Mouse (Mus musculus) intestine, postnatal 0 days (tissue): ENCODE results near the gene Pik3r5. TPM values are rescaled to one million over a fixed set of nuclear protein-coding genes. Genes with fewer than 3 reads are reported as not detected.

Experiments
- ATAC-seq: fragments of 200-750 bp; cut with Nextera tagmentation; 2 replicates; pipeline ENCODE4 v1.8.0; 2017; ENCODE audit warnings: mild to moderate bottlenecking, moderate TSS enrichment, moderate library complexity
- H3K27ac ChIP-seq: fragments of 300-500 bp; sonication (generic); 2 replicates; pipeline ENCODE4 v1.5.1; 2014; ENCODE audit warnings: mild to moderate bottlenecking, low read depth, low read length, moderate library complexity
- H3K27me3 ChIP-seq: fragments of 300-500 bp; sonication (generic); replicated peaks from 2 replicates; pipeline ENCODE4 v1.6.1; 2014; ENCODE audit warnings: low read length, mixed read lengths; ENCODE audit not compliant: control insufficient read depth, insufficient read depth
- H3K36me3 ChIP-seq: fragments of 300-500 bp; sonication (generic); 2 replicates; pipeline ENCODE4 v1.6.1; 2014; ENCODE audit warnings: mild to moderate bottlenecking, moderate library complexity; ENCODE audit not compliant: control insufficient read depth, insufficient read depth
- H3K4me1 ChIP-seq: fragments of 300-500 bp; sonication (generic); replicated peaks from 2 replicates; pipeline ENCODE4 v1.6.1; 2014; ENCODE audit warnings: antibody characterized with exemption, low read length, mixed read lengths; ENCODE audit not compliant: control insufficient read depth, insufficient read depth
- H3K4me2 ChIP-seq: fragments of 300-500 bp; sonication (generic); replicated peaks from 2 replicates; pipeline ENCODE4 v1.6.1; 2014; ENCODE audit warnings: low read depth, mild to moderate bottlenecking, moderate library complexity
- H3K4me3 ChIP-seq: fragments of 300-500 bp; sonication (generic); 2 replicates; pipeline ENCODE4 v1.5.1; 2014; ENCODE audit warnings: low read depth, low read length
- H3K9ac ChIP-seq: fragments of 300-500 bp; sonication (generic); 2 replicates; pipeline ENCODE4 v1.6.1; 2014; ENCODE audit warnings: mild to moderate bottlenecking, low read depth, low read length
- H3K9me3 ChIP-seq: fragments of 300-500 bp; sonication (generic); 2 replicates; pipeline ENCODE4 v1.6.1; 2016; ENCODE audit warnings: mixed run types; ENCODE audit not compliant: control insufficient read depth
- CTCF ChIP-seq: sonication (generic); IDR thresholded peaks from 2 replicates; pipeline ENCODE4 v1.5.1; 2016; ENCODE audit warnings: low read depth, mild to moderate bottlenecking, control low read depth, antibody characterized with exemption, moderate library complexity
- WGBS: fragments of 180-500 bp; shearing (Covaris S2); extraction: QIAGEN DNeasy Blood & Tissue Kit; methylation state at CpG from one replicate; pipeline ENCODE4 v1.1.7; 2014; 5-methylcytosine and 5-hydroxymethylcytosine counted together
- polyA plus RNA-seq: library from polyadenylated mRNA; unstranded; fragments of >200 nt; fragmentation: Nextera tagmentation; extraction: Ambion mirVana; gene quantifications from 2 replicates; pipeline ENCODE4 v1.2.1, GENCODE M21; 2015

Pik3r5 gene
- polyA plus RNA-seq, 1 experiment from 2014 or later: 0.35 TPM

DNA sequence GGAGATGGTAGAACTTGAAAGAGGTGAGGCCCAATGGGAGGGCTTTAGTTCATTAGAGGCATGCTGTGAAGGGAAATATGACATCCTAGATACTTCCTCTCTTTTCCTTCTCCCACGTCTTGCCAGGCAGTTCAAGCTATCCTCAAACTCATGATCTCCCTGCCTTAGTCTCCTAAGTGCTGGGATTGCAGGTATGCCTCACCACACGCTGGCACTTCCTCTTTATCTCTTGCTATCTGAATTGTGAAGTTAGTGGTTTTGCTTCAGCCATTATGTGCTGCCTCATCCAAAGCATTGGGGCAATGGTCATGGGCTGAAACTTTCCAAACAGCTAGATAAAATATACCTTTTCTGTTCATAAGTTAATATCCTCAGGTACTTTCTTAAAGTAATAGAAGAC is 77.3 kb downstream of the Pik3r5 start:
- no peak for ATAC-seq
- no peak overlapping the region for H3K4me3 ChIP-seq
- no peak for TF ChIP-seq CTCF

DNA sequence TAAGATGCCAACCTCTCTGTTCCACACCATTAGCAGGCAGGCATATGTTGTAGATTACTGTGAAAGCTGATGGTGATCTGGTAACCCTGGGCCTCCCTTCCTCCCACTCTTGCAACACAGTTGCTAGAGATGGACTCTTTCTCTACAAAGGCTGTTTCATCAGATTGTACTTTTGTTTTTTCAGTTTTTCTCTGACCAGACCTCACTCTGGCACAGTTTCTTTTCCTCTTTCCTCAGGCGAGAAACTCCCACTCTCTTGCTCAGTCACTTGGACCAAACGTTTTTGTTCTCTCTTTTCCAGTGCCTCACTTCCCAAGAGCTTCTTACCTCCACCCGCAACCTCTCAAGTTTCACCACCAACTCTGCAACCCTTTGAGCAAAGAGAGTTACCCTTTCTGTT is 82.0 kb downstream of the Pik3r5 start:
- ATAC-seq: no peak
- H3K4me1 ChIP-seq: no peaks in the 10 kb centered on the region
- H3K36me3 ChIP-seq: no peaks in the 10 kb centered on the region
- no peak overlapping the region for H3K27ac ChIP-seq
- H3K4me2 ChIP-seq: no peak overlapping the region
- H3K9me3 ChIP-seq: no peaks in the 10 kb centered on the region
- no peaks in the 10 kb centered on the region for H3K27me3 ChIP-seq
- no peak overlapping the region for H3K9ac ChIP-seq
- WGBS: 48% methylated on average over 3 of the region's 3 CpGs
- no peak overlapping the region for H3K4me3 ChIP-seq
- no peak for TF ChIP-seq CTCF

More for the DNA sequence above, 77.3 kb downstream of the Pik3r5 start:
- no peaks in the 10 kb centered on the region for H3K36me3 ChIP-seq
- H3K27ac ChIP-seq: no peak overlapping the region
- no peaks in the 10 kb centered on the region for H3K9me3 ChIP-seq
- H3K27me3 ChIP-seq: no peaks in the 10 kb centered on the region
- WGBS: 56% methylated on average over 2 of the region's 2 CpGs
- no peak overlapping the region for H3K9ac ChIP-seq
- no peaks in the 10 kb centered on the region for H3K4me1 ChIP-seq
- H3K4me2 ChIP-seq: no peak overlapping the region

DNA sequence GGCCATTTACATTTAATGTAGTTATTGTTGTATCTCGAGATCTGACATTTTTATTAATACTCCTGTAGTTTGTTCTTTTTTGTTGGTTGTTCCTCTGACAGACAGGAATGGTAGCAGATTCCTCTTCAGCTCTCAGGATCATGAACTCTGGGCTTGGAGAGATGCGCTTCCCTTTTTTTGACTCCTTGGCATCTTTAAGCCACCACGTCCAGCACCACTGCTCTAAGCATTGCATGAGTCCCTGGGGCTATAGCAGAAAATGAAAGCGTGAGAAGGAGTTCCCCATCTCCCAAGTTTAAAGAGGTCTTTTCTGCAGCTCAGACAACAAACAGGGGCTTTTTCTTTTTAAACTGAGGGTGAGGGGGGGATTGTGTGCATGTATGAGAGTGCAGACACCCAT is 87.4 kb downstream of the Pik3r5 start:
- H3K9ac ChIP-seq: no peak overlapping the region
- no peak overlapping the region for H3K4me2 ChIP-seq
- H3K27ac ChIP-seq: no peak overlapping the region
- H3K4me1 ChIP-seq: no peaks in the 10 kb centered on the region
- no peaks in the 10 kb centered on the region for H3K36me3 ChIP-seq
- H3K27me3 ChIP-seq: no peaks in the 10 kb centered on the region
- WGBS: 96% methylated on average over 4 of the region's 4 CpGs
- no peaks in the 10 kb centered on the region for H3K9me3 ChIP-seq
- no peak for ATAC-seq
- no peak overlapping the region for H3K4me3 ChIP-seq
- no peak for TF ChIP-seq CTCF

DNA sequence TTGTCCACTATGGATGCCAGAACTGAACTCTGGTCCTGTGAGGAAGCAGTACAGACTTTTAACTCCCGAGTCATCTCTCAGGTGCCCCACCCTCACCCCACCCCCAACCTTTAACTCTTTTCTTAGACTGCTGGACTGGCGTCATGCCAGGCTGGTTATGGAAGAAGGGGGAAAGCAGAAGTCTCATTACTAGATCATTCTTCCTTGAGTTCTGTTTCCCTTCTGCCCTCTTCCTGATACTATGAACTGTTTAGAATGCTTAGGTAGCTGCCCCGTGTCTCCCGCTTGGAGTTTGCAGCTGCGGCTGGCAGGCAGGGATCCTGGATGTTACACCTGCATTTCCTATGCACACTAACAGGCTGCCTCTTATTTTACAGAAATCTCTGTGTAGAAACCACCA is 87.9 kb downstream of the Pik3r5 start:
- no peaks in the 10 kb centered on the region for H3K27me3 ChIP-seq
- H3K4me3 ChIP-seq: no peak overlapping the region
- no peak overlapping the region for H3K4me2 ChIP-seq
- no peaks in the 10 kb centered on the region for H3K9me3 ChIP-seq
- H3K36me3 ChIP-seq: no peaks in the 10 kb centered on the region
- WGBS: 74% methylated on average over 5 of the region's 5 CpGs
- no peak for TF ChIP-seq CTCF
- H3K9ac ChIP-seq: no peak overlapping the region
- no peak for ATAC-seq
- no peak overlapping the region for H3K27ac ChIP-seq
- H3K4me1 ChIP-seq: no peaks in the 10 kb centered on the region

DNA sequence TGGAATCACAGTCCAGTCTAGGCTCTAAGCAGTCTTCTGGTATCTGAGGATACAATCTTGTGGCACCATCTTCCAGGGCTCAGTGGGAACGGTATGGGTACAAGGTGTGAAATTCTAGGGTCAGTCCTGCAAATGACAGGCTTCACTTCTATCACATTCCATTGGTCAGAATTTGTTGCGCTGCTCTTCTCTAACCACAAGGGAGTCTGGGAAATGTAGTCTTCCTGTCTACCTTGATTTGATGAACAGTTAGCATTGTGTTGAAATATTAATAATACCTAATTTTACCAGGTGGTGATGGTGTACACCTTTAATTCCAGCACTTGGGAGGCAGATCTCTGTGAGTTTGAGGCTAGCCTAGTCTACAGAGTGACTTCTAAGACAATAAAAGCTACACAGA is 88.5 kb downstream of the Pik3r5 start:
- Histone ChIP-seq H3K9me3 (no peaks in the 10 kb centered on the region), H3K36me3 (no peaks in the 10 kb centered on the region), H3K27me3 (no peaks in the 10 kb centered on the region), H3K27ac (no peak overlapping the region), H3K4me2 (no peak overlapping the region), H3K4me1 (no peaks in the 10 kb centered on the region), H3K4me3 (no peak overlapping the region), H3K9ac (no peak overlapping the region)
- WGBS: 86% methylated on average over 2 of the region's 2 CpGs
- TF ChIP-seq CTCF: no peak
- no peak for ATAC-seq

DNA sequence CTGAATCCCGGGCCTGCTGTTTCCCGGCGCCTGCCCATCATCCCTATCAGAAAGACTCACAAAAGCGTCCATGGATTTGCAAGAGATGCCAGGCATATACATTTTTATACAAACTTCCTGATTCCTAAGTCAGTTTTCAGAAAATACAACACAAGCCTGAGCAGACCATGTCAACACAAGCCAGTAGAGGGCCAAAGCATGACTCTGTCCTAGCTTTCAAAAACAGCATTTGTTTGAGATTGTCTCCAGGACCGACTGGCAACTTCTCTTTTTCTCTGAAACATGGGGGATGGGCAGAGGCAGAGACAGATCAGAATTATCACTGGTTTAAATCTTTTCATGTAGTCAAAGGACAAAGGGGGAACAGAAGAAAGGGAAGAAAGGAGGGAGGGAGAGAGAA is 89.4 kb downstream of the Pik3r5 start:
- Histone ChIP-seq H3K27me3 (no peaks in the 10 kb centered on the region), H3K4me1 (no peaks in the 10 kb centered on the region), H3K27ac (no peak overlapping the region), H3K4me2 (no peak overlapping the region), H3K9ac (no peak overlapping the region), H3K4me3 (no peak overlapping the region), H3K36me3 (no peaks in the 10 kb centered on the region), H3K9me3 (no peaks in the 10 kb centered on the region)
- 79% methylated on average over 5 of the region's 5 CpGs for WGBS
- TF ChIP-seq CTCF: no peak; the same call in 1 of the 2 replicates
- ATAC-seq: no peak

DNA sequence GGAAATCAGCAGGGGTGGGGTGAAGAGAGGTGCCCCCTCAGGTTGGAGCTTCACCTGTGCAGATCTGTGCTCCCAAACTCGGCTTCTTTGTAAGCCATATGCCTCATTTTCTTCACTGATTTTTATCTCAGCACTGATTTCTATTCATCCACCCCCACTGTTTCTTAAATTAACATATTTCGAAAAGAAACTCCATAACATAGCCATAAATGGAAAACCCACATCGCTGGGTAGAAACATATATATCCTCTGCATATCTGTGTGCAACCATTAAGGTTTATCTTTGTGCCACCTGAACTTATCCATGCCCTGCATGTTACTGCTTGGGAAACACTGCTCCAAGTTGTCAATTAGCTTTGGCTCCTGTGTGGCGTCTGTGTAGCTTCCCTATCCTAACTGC is 94.5 kb downstream of the Pik3r5 start:
- Histone ChIP-seq H3K9ac (no peak overlapping the region), H3K36me3 (no peaks in the 10 kb centered on the region), H3K4me2 (no peak overlapping the region), H3K27ac (no peak overlapping the region), H3K4me3 (no peak overlapping the region), H3K4me1 (no peaks in the 10 kb centered on the region), H3K9me3 (no peaks in the 10 kb centered on the region), H3K27me3 (no peaks in the 10 kb centered on the region; the same call in 1 of the 2 replicates)
- ATAC-seq: no peak
- no peak for TF ChIP-seq CTCF
- WGBS: 69% methylated on average over 4 of the region's 4 CpGs
